Mouse (Mus musculus) small intestine, adult 2 months (tissue): ENCODE measurements at regions not wholly inside any gene's neighbourhood (a gene's known extent, or its start where the extent isn't known, plus 50 kb on each side); places are given as distances from the start of the nearest gene placed in this dataset.

Experiments used
- CTCF ChIP-seq: fragments of 200-500 bp; IDR thresholded peaks from 2 replicates; pipeline ENCODE4 v1.5.1; 2012; ENCODE audit warnings: low read depth, mild to moderate bottlenecking, control low read depth, inconsistent platforms, low read length, moderate library complexity, mixed read lengths; ENCODE audit not compliant: insufficient replicate concordance, insufficient read length; ENCODE audit errors: extremely low read depth
- POLR2A ChIP-seq: fragments of 200-500 bp; IDR thresholded peaks from 2 replicates; pipeline ENCODE4 v1.6.1; 2012; ENCODE audit warnings: low read depth, mild to moderate bottlenecking, control low read depth, inconsistent platforms, low read length, moderate library complexity

DNA sequence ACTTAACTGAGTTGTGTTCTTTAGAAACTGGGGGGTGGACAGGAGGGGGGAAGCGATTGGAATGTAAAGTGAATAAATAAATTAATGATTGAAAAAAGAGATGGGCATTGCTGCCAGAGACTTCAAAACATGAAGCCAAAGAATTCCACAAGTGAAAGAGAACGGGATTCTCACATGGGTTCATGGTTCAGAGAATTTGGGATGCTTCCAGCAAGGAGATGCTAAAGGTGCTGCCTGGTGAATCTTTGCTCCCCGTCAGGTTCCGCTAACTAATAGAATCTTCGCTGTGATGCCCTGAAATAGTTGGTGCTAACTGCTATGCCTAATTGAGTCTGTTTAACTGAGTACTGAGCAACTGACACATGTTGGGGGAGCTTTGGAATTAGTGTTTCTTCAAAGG is 118.9 kb upstream of the Bet1 start:
- TF ChIP-seq POLR2A (no peak), CTCF (no peak)
